Mouse (Mus musculus) bone marrow macrophage, adult 2 months (primary cell): ENCODE results near the gene Spem2.

Source experiments
- CTCF ChIP-seq: IDR thresholded peaks from 2 replicates; pipeline ENCODE4 v1.5.1; 2012; ENCODE audit warnings: low read depth, mild to moderate bottlenecking, low read length, moderate library complexity
- POLR2A ChIP-seq: IDR thresholded peaks from 2 replicates; pipeline ENCODE4 v1.6.1; 2012; ENCODE audit warnings: mild to moderate bottlenecking, low read depth, low read length, borderline replicate concordance

GRCm38 (mm10) chr11:69816520-69816919 is 1.7 kb downstream of the Spem2 start:
- TF ChIP-seq CTCF (no peak), POLR2A (no peak)
